Mouse (Mus musculus) ovary, postnatal 36 days (tissue): Measurements from ENCODE around the gene Elp1.

Source experiments
- DNase-seq: peaks from one replicate; pipeline ENCODE4 v3.0.0; 2022; ENCODE audit warnings: low spot score, mixed read lengths

Gene Elp1

GRCm38 (mm10) chr4:56801907-56802668 lies at the start of gene Elp1, which contains the start of gene Fam206a:
TSS of gene Elp1 (minus strand) at chr4:56802331.
TSS of gene Fam206a (plus strand) at chr4:56802345.
- peak; percentile 95 for DNase-seq

GRCm38 (mm10) chr4:56850724-56851123 lies 48.6 kb upstream of the Elp1 start:
- peak; percentile 20 for DNase-seq

- DNase-seq: no peak
These were observed 45.9 kb upstream of the Elp1 start for GRCm38 (mm10) chr4:56848044-56848443.

GRCm38 (mm10) chr4:56847400-56847799 lies 45.3 kb upstream of the Elp1 start:
- no peak for DNase-seq

GRCm38 (mm10) chr4:56845896-56846533 lies 43.9 kb upstream of the Elp1 start:
- DNase-seq: no peak

- DNase-seq: no peak
These were observed 42.8 kb upstream of the Elp1 start for GRCm38 (mm10) chr4:56844911-56845310.

- no peak for DNase-seq
These were observed 41.8 kb upstream of the Elp1 start for GRCm38 (mm10) chr4:56843963-56844362.

GRCm38 (mm10) chr4:56842501-56842900 lies 40.4 kb upstream of the Elp1 start:
- no peak for DNase-seq

- DNase-seq: no peak
These were observed 38.2 kb upstream of the Elp1 start for GRCm38 (mm10) chr4:56840297-56840696.

- no peak for DNase-seq
These were observed 35.5 kb upstream of the Elp1 start for GRCm38 (mm10) chr4:56837661-56838060.

- DNase-seq: peak; percentile 46
These were observed 29.9 kb upstream of the Elp1 start for GRCm38 (mm10) chr4:56831998-56832397.

- no peak for DNase-seq
These were observed 29.0 kb upstream of the Elp1 start for GRCm38 (mm10) chr4:56831013-56831609.

GRCm38 (mm10) chr4:56829511-56829921 lies 27.4 kb upstream of the Elp1 start:
- DNase-seq: peak; percentile 65

- no peak for DNase-seq
These were observed 26.8 kb upstream of the Elp1 start for GRCm38 (mm10) chr4:56828932-56829331.

- no peak for DNase-seq
These were observed 22.1 kb upstream of the Elp1 start for GRCm38 (mm10) chr4:56824231-56824630.

- no peak for DNase-seq
These were observed 18.0 kb upstream of the Elp1 start for GRCm38 (mm10) chr4:56820017-56820550.

GRCm38 (mm10) chr4:56815131-56815530 lies 13.0 kb upstream of the Elp1 start:
- no peak for DNase-seq

GRCm38 (mm10) chr4:56812096-56812495 lies 10.0 kb upstream of the Elp1 start:
- no peak for DNase-seq

- DNase-seq: no peak
These were observed 9.5 kb upstream of the Elp1 start for GRCm38 (mm10) chr4:56811642-56812041.

- no peak for DNase-seq
These were observed 6.9 kb upstream of the Elp1 start for GRCm38 (mm10) chr4:56809050-56809449.

- no peak for DNase-seq
These were observed 579 bp upstream of the Elp1 start for GRCm38 (mm10) chr4:56802669-56803150.

- DNase-seq: no peak
These were observed 10.8 kb downstream of the Elp1 start for GRCm38 (mm10) chr4:56791373-56791772.

GRCm38 (mm10) chr4:56771065-56771464 lies 31.1 kb downstream of the Elp1 start:
- DNase-seq: no peak
